Mouse (Mus musculus): Measurements from ENCODE around the gene Slc29a2. TPM values are rescaled to one million over a fixed set of nuclear protein-coding genes. Genes with fewer than 3 reads are reported as not detected.

Slc29a2 gene
- total RNA-seq, 2 experiments from 2014 or later = 16.8 to 17.3 TPM

DNA sequence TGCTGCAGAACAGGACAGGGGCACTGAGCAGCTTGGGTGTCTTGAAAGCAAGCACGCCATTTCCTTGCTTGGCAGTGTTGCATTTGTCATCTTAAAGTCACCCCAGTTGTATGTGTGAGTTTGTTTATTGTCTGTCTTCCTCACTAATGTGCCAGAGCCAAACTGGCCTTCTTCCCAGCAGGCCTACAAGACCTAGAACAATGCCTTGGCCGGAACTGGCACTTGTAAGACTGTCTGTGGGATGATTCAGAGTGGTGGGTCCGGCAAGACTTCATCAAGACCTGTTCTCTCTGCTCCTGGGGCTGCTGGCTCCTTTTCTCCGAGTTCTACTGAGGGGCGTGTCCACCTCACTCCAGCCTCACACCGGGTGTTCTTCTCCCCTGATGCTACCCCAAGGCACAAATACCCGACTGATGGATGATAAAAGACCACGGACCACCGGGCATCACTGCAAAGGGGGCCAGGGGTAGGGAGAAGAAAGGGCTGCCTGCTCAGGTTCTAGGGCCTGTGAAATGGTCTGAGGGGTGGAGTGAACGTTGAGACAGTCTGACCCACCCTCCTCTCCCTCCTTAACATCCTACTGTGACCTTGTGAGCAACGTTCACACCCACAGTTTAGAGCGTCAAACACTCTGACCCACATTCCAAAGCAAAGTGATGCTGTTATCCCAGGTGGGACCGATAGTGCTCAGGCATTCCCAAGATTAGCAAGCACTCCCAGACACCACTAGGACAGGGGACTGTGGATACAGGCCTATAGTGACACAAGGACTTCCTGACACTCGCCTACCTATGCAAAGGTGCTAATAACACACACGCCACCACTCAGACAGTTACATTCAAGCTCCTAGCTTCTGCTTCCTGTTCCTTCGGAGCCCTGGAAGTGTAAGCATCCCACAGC lies 34.5 kb downstream of the Slc29a2 start:
- DNase-seq (ENCODE audit: low spot score in 2 of 2) = no peak

DNA sequence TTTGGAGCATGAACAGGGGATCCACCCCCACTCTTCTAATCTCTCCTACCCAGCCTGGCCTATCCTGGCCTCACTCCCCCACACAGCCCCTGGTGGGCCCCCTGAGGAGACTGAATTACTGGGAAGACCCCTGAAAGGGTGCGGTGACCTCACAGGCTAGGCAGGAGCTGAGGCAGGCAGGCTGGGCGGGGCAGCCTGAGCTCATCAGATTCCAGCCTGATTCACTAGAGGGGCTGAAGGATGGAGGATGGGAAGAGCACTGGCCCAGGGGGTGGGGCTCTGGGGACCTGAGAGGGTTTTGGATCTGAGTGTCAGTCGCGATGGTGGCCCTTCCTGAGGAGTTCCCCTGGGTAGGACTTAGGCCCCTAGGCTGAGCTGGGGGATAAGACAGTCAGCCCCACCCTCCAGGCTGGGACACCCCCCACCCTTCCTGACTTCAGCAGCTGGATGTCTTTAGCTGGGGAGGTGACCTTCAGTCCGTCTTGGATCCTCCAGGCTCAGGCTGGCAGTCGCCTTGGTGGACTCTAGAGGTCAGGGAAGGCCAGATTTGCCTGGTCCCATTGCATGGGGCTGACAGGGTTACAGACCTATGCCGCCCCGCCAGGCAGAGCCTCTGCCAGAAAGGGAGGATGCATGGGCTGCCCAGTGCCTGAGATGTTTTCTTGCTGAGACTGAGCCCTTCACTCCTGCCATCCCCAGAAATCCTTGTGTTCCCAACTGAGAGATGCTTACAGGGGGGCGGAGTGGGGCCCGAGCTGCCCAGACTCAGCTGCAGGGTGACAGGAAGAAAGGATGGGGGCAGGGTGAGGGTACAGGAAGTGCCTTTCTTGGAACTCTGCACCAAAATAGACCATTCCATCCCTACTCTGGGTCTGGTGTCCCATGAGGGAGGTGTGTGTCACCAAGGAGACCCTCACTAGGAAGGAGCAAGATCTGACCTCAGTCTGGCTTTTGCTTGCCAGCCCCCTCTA lies 35.4 kb downstream of the Slc29a2 start:
- DNase-seq (ENCODE audit: low spot score in 2 of 2) = no peak

DNA sequence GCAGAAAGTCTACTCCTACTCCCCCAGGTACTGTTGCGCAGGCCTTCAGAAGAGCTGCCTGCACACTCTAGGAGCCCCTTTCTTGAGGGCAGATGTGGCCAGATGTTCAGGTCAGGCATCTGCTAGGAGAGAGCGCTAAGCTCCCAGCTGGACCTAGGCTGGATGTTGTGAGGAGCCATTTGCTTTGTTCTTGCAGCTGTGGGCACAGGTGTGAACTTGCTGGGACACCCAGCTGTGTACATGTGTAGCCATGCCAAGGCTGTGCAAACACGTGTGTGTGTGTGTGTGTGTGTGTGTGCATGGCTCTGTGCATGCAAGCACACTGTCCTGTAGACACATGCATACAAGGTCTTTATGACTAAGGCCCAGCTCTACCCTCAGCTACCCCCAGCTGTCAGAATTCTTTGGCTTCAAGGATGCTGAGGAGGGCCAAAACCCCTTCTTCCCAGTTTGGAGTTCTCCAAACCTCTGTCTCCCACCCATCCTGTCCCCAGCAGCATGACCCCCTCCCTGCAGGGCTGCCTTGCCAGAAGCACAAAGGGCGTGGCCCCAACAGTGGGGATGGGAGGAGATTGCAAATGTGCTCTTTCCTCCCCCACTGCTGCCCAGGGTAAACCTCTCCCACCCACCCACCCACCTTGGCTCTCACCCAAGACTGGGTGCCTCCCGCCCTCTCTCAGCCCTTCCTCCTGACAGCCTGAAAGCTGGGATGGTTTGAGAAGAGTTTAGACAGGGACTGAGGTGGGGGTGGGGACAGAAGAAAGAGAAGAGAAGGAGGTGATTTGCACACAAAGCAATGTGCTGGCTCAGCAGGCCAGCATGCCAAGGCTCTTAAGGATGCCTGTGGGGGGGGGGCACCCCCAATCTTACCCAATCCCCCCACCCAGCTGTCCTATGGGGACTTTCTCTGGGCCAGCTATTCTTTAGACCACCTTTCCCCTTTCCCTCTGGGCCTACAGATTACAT lies 37.0 kb downstream of the Slc29a2 start:
- no peak for DNase-seq (ENCODE audit: low spot score in 2 of 2)

DNA sequence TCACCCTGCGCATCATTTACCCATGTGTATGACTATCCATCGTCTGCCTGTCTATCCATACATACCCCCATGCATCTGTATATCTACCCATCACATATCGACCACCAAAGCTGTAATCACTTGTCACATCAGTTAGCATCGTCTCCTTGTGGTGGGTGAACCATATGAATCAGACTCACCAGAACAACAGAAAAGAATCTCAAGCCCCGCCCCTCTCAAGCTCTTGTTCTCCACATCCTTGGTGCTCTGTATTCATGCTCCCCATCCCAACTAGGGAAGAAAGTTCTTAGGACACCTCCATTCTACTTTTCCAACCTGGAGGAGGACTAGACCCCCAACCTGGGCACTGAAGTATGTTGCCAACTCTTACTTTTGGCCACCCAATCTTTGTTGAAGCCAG lies 38.4 kb downstream of the Slc29a2 start:
- no peak for DNase-seq (ENCODE audit: low spot score in 2 of 2)

DNA sequence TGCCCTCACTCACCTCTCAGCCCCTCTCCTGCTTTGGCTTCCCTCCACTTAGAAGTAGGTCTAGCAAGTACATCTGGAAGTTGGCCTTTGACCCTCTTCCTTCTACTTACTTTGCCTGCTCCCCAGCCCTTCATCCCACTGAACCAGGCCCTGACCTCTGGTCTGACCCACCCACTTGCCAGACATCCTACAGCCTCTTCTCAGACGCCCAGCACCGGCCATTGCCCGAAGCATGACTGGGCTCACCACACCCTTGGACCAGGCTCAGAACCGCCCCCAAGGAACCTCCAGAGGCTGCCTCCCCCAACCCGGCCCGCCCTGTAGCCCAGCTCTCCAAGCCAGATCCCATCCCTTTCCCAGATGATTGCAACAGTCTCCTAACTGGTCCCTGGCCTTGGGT lies 38.8 kb downstream of the Slc29a2 start:
- no peak for DNase-seq (ENCODE audit: low spot score in 2 of 2)

DNA sequence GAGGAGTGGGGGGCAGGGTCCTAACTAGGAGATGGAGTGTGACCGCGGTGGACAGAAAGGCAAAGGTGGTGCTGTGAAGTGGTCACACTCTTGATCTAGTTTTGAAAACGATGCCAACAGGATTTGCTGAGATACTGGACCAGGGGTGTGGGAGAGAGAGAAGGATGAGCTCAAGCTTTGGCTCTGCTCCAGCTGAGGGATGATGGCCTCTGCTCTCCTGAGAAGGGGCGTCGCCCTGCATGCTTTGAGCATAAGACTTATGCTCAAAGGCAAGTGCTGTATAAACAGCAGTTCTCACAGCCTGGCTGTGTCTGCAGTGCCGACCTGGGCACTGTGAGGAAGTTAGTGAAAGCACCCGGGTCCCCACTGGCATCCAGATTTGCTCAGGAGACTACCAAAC lies 41.4 kb downstream of the Slc29a2 start:
- DNase-seq (ENCODE audit: low spot score in 2 of 2) = no peak

DNA sequence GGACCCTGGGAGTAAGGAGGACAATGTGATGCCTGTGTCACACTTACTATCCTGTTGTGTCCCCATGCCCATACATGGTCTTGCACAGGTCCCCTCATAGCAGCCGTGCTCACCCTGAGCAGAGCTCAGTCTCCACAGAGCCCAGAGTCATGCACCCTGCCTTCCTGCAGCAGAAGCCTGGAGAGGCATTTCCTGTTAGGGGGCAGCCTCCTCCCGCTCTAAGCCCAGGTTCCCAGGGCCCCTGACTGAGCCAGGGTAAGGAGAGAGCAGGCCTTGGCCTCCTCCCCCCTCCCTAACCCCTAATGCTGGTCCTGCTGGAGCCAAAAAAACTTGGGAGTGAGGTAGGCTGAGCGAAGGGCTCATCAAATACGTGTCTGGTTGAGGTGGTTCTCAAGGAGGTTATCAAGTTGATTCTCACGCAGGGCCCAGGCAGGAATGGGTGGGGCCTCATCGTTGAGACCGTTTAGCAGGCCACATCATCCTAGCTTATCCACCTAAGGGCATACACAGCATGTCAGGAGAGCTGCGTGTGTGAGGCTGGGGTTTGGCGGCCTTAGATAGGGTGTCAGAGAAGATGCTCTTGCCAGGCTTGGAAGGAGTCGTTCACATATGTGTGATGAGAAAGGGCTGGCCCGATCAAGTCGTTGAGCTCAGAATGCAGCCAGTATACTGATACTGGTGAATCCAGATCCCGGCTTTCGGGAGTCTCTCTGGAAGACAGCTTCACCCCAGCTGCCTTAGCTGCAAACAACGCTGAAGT lies 43.6 kb downstream of the Slc29a2 start:
- no peak for DNase-seq (ENCODE audit: low spot score in 2 of 2)

DNA sequence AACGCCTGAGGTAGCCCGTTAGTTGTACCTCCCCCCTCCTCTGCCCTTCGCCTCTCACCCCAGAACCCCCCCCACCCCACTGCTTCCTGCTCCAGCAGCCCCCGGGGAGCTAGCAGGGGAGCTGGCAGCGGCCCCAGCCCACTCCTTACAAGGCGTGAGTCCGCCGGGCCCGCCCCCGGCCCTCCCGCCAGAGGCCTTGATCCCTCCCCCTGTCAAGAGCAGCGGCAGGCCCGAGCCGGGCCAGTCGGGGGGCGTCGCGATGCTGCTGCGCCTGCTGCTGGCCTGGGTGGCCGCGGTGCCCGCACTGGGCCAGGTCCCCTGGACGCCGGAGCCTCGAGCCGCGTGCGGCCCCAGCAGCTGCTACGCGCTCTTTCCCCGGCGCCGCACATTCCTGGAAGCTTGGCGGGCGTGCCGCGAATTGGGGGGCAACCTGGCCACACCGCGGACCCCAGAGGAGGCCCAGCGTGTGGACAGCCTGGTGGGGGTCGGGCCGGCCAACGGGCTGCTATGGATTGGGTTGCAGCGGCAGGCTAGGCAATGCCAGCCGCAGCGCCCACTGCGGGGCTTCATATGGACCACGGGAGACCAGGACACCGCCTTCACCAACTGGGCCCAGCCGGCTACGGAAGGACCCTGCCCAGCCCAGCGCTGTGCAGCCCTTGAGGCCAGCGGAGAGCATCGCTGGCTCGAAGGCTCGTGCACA lies 44.4 kb downstream of the Slc29a2 start, which contains the start of gene Cd248:
TSS of gene Cd248 (plus strand) at position 212 of the 703 bp plus-strand sequence.
- no peak for DNase-seq (ENCODE audit: low spot score in 2 of 2)

DNA sequence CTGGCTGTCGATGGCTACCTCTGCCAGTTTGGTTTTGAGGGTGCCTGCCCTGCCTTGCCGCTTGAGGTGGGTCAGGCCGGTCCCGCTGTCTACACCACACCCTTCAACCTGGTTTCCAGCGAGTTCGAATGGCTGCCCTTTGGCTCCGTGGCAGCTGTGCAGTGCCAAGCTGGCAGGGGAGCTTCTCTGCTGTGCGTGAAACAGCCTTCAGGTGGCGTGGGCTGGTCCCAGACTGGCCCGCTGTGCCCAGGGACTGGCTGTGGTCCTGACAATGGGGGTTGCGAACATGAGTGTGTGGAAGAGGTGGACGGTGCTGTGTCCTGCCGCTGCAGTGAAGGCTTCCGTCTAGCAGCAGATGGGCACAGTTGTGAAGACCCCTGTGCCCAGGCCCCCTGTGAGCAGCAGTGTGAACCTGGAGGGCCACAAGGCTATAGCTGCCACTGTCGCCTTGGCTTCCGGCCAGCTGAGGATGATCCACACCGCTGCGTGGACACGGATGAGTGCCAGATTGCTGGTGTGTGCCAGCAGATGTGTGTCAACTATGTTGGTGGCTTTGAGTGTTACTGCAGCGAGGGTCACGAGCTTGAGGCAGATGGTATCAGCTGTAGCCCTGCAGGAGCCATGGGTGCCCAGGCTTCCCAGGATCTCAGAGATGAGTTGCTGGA lies 45.0 kb downstream of the Slc29a2 start:
- DNase-seq (ENCODE audit: low spot score in 2 of 2) = no peak

DNA sequence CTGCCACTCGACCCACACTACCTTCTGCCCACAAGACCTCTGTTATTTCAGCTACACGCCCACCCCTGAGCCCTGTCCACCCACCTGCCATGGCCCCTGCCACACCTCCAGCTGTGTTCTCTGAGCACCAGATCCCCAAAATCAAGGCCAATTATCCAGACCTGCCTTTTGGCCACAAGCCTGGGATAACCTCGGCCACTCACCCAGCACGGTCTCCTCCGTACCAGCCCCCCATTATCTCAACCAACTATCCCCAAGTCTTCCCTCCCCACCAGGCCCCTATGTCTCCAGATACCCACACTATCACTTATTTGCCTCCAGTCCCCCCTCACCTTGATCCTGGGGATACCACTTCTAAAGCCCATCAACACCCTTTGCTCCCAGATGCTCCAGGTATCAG lies 45.8 kb downstream of the Slc29a2 start:
- no peak for DNase-seq (ENCODE audit: low spot score in 2 of 2)

DNA sequence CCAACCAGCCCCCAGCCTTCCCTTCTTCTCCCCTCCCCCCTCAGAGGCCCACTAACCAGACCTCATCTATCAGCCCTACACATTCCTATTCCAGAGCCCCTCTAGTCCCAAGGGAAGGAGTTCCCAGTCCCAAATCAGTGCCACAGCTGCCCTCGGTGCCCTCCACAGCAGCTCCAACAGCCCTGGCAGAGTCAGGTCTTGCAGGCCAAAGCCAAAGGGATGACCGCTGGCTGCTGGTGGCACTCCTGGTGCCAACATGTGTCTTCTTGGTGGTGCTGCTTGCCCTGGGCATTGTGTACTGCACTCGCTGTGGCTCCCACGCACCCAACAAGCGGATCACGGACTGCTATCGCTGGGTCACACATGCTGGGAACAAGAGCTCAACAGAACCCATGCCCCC lies 46.3 kb downstream of the Slc29a2 start:
- DNase-seq (ENCODE audit: low spot score in 2 of 2) = no peak

DNA sequence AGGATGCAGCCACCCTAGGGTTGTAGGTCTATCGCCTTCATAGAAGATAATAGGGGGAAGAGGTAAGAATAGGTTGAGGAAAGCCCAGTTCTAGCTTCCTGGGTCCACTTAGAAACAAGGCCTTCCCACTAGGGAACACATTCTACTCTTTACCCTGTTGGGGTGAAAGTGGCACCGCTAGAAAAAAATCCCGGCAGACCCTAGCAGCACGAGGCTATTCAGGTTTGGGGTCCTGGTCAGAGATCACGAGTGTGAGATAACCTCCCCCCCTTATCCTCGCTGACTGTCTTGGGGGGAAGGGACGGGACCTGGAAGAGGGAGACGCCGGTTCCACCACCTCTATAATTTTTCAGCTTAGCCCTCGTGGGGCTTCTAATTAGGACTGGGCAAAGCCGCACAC lies 47.4 kb downstream of the Slc29a2 start:
- no peak for DNase-seq (ENCODE audit: low spot score in 2 of 2)

DNA sequence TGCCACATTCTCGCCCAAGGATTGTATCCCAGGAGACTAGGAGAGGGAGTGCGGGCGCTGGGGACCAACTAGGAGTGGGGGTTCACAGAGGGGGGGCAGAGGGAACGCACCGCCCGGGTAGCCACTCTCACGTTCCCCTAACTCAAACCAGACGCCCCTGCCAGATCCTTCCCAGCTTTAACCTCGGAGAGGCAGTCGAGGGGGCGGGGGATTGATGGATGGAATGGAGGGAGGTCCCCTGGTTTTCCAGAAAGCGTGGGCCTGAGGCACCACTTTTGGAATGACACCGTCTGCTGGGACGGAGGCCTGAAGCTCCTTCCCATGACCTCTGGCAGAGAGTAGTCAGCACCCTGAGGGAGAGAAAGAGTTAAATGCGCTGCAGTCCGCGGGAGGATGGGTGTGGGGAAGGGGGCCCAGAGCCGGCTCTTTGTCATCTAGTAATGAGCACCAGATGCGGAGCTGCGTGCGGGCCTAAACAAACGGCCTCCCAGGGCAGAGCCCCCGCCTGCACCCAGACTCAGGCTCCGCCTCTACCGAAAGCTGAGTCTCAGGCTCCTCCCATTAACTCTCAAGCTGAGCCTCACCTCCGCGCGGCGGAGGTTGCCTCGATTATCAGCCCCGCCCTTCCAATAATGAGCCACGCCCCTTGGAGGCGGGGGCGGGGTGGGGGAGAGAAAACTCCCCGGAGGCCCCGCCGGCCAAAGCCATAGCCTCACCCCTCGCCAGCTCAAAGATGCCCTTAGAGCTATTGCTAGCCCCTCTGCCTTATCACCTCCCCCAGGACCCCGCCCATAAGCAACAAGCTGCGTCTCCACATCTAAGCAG lies 48.1 kb downstream of the Slc29a2 start:
- DNase-seq (ENCODE audit: low spot score in 2 of 2) = no peak

DNA sequence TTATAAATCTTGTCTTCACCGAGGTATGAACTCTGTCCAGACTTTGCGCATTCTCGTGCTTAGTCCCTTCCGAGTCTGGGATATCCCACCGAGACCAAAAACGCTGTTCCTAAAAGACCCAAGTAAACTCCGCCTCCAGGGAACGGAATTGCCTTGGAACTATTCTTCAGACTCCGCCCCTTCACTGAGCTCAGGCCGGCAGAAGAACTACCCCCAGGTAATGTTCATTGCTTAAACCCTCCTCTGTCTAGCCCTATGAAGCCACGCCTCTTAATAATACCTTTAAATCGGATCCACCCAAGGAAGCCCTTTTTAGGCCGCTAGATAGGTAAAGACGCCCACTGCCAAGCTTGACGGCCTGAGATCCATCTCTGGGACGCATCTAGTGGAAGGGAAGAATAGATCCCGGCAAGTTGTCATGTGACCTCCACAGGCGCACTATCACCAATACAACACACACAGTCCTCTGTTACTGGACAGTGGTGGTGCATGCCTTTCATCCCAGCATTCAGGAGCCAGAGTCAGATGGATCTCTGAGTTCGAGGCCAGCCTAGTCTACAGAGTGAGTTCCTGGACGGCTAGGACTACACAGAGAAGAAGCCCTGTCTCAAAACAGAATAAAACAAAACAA lies 48.8 kb downstream of the Slc29a2 start:
- DNase-seq (ENCODE audit: low spot score in 2 of 2) = no peak

DNA sequence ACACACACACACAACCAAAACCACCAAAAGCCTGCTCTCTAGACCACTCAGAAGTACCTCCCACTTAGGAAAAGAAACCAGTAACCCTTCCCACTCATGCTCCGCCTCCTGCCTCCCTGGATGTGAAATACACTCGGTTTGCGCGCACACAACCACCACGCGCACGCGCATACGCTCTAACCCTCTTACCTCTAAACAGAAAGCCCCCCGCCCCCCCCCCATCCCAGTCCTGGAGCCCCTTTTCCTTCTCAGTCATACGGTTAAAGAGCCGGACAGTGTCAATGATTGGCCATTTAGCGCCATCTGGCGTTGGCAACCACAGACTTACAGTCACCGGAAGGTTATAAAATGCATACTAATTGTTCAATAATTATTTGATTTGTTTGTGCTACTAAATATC lies 49.4 kb downstream of the Slc29a2 start:
- no peak for DNase-seq (ENCODE audit: low spot score in 2 of 2)

DNA sequence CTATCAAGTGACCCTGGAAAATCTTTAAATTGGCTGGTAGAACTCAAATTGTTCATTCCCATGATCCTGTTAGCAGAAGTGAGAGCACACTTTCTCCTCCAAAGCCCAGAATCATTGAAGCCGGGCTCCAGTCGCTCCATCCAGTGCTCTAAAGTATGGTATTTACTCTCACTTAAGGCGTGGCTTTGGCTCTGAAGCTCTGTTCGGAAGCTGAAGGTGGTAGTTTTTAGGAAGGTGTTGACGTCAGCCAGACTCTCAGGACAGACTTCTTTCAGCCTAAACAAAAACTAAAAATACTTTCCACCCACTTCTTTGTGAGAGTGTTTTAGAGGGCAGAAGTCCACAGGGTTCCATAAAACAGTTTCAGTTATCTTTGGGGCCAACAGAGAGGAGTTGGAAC lies 49.9 kb downstream of the Slc29a2 start:
- DNase-seq (ENCODE audit: low spot score in 2 of 2) = no peak

DNA sequence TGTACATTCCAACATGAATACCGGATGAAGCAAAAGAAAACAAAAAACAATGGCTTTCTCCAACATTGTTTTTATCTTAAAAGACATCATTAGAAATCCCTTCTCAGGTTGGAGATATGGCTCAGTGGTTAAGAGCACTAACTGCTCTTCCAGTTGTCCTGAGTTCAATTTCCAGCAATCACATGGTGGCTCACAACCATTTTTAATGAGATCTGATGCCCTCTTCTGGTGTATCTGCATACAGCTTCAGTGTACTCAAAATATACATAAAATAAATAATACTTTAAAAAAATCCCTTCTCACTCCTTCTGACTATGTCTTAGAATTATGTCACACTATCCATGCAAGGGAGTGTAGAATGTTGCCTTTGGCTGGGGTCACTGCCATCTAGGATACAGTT lies 55.6 kb downstream of the Slc29a2 start:
- no peak for DNase-seq (ENCODE audit: low spot score in 2 of 2)

Data from layer of hippocampus, postnatal 14 days (tissue).